Mouse (Mus musculus) lung, embryonic 14.5 days (tissue): ENCODE results near the gene Tma7. TPM values are rescaled to one million over a fixed set of nuclear protein-coding genes. Genes with fewer than 3 reads are reported as not detected.

Experiments
- ATAC-seq: fragments of 200-750 bp; cut with Nextera tagmentation; 2 replicates; pipeline ENCODE4 v1.8.0; 2017; ENCODE audit warnings: mild to moderate bottlenecking, moderate TSS enrichment, moderate library complexity; ENCODE audit not compliant: insufficient read depth
- DNase-seq: peaks from one replicate; pipeline ENCODE4 v3.0.0-alpha.2; 2015
- H3K27ac ChIP-seq: fragments of 300-500 bp; sonication (generic); 2 replicates; pipeline ENCODE4 v1.5.1; 2014; ENCODE audit warnings: low read depth, mild to moderate bottlenecking, moderate library complexity
- H3K27me3 ChIP-seq: fragments of 300-500 bp; sonication (generic); 2 replicates; pipeline ENCODE4 v1.6.1; 2014; ENCODE audit warnings: low read length, control low read depth; ENCODE audit not compliant: insufficient read depth
- H3K36me3 ChIP-seq: fragments of 300-500 bp; sonication (generic); 2 replicates; pipeline ENCODE4 v1.6.1; 2014; ENCODE audit warnings: control low read depth; ENCODE audit not compliant: insufficient read depth
- H3K4me1 ChIP-seq: fragments of 300-500 bp; sonication (generic); 2 replicates; pipeline ENCODE4 v1.6.1; 2014; ENCODE audit warnings: antibody characterized with exemption, control low read depth; ENCODE audit not compliant: insufficient read depth
- H3K4me2 ChIP-seq: fragments of 300-500 bp; sonication (generic); 2 replicates; pipeline ENCODE4 v1.6.1; 2014; ENCODE audit warnings: mild to moderate bottlenecking
- H3K4me3 ChIP-seq: fragments of 300-500 bp; sonication (generic); 2 replicates; pipeline ENCODE4 v1.5.1; 2014; ENCODE audit warnings: low read depth, low read length
- H3K9ac ChIP-seq: fragments of 300-500 bp; sonication (generic); 2 replicates; pipeline ENCODE4 v1.6.1; 2014
- H3K9me3 ChIP-seq: fragments of 300-500 bp; sonication (generic); 2 replicates; pipeline ENCODE4 v1.6.1; 2016; ENCODE audit warnings: low read depth, low read length, control low read depth
- CTCF ChIP-seq: IDR thresholded peaks from 2 replicates; pipeline ENCODE4 v1.5.1; 2016; ENCODE audit warnings: antibody characterized with exemption, low read depth
- WGBS: fragments of 180-500 bp; shearing (Covaris S2); extraction: QIAGEN DNeasy Blood & Tissue Kit; methylation state at CpG from one replicate; pipeline ENCODE4 v1.1.7; 2014; 5-methylcytosine and 5-hydroxymethylcytosine counted together
- polyA plus RNA-seq: library from polyadenylated mRNA; unstranded; fragments of >200 nt; fragmentation: Nextera tagmentation; extraction: Ambion mirVana; gene quantifications from 2 replicates; pipeline ENCODE4 v1.2.1, GENCODE M21; 2014

Tma7 gene
- polyA plus RNA-seq, 1 experiment from 2014 or later = 599 TPM

DNA sequence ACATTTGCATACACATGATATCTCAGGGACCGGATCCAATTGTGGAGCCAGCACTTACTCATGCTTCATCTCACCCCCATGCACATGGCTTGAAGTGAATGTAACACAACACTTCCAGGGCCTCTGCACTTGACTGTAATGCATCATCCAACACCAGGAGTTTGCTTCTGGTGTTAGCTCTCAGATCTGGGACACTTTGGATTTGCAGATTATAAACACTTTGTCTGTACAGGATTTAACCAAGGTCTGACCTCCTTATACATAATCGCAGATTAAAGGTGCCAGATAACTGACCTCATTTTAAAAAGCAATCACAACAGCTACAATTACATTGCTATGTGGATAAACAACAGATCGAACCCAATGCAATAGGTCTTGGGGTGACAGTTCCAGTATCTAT, 1.9 kb downstream of the Tma7 start:
- 91% methylated on average over 3 of the region's 3 CpGs for WGBS
- no peak overlapping the region for H3K4me2 ChIP-seq

DNA sequence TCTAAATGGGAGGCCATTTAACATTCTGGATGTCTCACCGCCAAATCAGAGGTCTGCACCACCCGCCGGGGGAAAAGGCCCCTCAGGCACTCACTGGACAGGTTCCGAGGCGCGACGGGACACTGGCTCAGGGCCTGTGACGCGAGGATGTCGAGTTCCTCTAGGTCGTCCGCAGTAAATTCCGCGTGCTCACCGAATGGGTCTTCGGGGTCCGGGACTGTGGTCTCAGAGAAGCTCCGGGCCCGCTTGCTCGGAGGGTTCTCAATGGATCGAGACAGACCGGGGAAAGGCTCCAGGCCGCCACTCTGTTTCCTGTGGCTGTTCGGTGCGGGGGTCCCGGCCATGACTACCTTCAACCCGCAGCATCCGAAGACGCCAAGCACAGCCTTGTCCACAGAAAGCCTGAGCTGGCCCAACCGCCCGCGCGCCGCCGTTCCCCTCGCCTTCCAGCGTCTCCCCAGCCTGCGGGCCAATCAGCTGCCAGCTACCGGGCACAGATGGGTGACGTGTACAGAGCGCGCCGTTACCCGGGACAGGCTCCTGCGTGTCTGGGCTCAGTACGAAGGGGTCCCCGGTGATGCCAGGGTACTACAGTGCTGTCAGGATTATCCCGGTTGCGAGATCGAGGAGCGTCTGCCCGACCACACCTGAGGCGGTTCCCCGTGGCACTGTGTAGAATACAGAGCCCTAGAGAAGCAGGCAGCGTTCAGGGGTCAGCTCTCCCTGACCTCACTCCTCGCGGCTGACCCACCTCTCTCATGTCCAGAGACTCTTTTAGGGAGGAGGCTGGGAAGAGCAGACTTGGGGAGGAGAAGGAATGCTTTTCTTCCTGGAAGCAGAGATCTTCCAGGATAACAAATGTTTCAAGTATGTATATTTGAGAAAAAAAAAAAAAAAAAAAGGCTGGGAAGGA, 8.5 kb downstream of the Tma7 start, which contains the start of gene Atrip:
Atrip (minus strand) TSS at position 464 of the 913 bp plus-strand sequence.
- WGBS = under 1% methylated on average over 57 of the region's 57 CpGs
- 0 out of 2 replicates have a peak, but pooled peaks cover 11% of the 10 kb centered on the region for H3K4me1 ChIP-seq
- peak within 1 kb of the TSS; percentile 94 for H3K4me2 ChIP-seq
- no peaks in the 10 kb centered on the region for H3K27me3 ChIP-seq
- TF ChIP-seq CTCF = no peak
- H3K36me3 ChIP-seq = peaks cover 34% of the 10 kb centered on the region
- H3K9me3 ChIP-seq = no peaks in the 10 kb centered on the region
- DNase-seq (peak; percentile 95), ATAC-seq (peak; percentile 100)
- H3K9ac ChIP-seq = peak within 1 kb of the TSS; percentile 89
- peak within 1 kb of the TSS; percentile 81 for H3K4me3 ChIP-seq
- H3K27ac ChIP-seq = peak within 1 kb of the TSS; percentile 65

More for the DNA sequence above, 1.9 kb downstream of the Tma7 start:
- Histone ChIP-seq H3K27me3 (no peaks in the 10 kb centered on the region), H3K4me3 (no peak overlapping the region), H3K36me3 (peaks cover 24% of the 10 kb centered on the region), H3K9me3 (no peaks in the 10 kb centered on the region), H3K27ac (no peak overlapping the region), H3K4me1 (peaks cover 11% of the 10 kb centered on the region), H3K9ac (no peak overlapping the region)
- no peak for DNase-seq
- no peak for ATAC-seq
- no peak for TF ChIP-seq CTCF

DNA sequence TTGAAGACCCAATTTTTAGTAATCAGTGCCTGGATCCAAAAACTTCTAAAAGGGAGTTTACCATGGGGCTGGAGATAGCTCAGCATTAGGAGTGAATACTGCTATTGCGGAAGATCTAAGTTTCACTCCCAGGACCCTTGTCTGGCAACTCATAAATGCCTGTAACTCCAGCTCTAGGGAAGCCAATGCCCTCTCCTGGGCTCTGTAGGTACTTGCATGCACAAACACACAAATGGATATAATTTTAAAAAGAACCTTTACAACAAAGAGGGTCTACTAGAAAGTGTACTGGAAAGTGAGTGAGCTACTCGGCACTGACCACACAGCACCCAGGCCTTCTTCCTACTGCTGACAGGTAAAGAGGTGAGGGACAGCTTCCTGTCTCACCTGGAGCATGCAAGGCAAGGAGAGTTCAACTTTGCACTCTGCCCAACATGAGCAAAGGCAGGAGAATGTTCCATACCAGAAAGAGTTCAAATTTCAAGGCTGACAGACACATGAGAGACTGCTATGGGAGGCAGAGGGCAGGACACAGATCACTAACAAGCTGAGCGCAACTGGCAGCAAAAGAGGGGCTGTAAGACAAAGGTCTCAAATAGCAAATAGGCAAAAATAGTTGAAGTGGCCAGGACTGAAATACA, 14.2 kb downstream of the Tma7 start:
- TF ChIP-seq CTCF = no peak
- no peak overlapping the region for H3K27ac ChIP-seq
- ATAC-seq (no peak), DNase-seq (no peak)
- H3K4me2 ChIP-seq = no peak overlapping the region
- WGBS = 92% methylated on average over 3 of the region's 3 CpGs
- H3K27me3 ChIP-seq = no peaks in the 10 kb centered on the region
- H3K9ac ChIP-seq = no peak overlapping the region
- peaks cover 83% of the 10 kb centered on the region for H3K36me3 ChIP-seq
- 0 out of 2 replicates have a peak, but pooled peaks cover 6% of the 10 kb centered on the region for H3K4me1 ChIP-seq
- no peak overlapping the region for H3K4me3 ChIP-seq
- H3K9me3 ChIP-seq = no peaks in the 10 kb centered on the region

DNA sequence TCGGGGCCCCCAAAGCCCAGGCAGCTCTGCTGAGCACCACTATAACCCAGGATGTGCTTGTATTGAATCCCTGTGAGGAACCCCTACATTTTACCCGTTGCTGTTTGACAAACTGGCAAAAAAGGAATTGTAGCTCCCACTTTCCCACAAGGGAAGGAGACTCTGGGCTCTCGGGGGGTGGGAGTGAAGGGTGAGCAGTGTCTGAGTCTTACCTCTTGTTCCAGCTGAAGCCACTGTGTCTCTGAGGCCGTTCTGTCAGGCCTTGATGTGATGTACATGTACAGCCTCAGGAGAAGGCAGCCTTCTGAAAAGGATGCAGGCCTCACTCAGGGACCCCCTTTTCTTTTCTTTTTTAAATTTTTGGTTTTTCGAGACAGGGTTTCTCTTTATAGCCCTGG, 21.5 kb downstream of the Tma7 start:
- TF ChIP-seq CTCF = no peak
- Histone ChIP-seq H3K4me2 (no peak overlapping the region), H3K27ac (no peak overlapping the region), H3K36me3 (peaks cover 74% of the 10 kb centered on the region), H3K9ac (no peak overlapping the region), H3K4me1 (no peaks in the 10 kb centered on the region), H3K27me3 (no peaks in the 10 kb centered on the region), H3K9me3 (no peaks in the 10 kb centered on the region), H3K4me3 (no peak overlapping the region)
- WGBS = 86% methylated on average over 5 of the region's 5 CpGs
- DNase-seq = no peak
- ATAC-seq = no peak

DNA sequence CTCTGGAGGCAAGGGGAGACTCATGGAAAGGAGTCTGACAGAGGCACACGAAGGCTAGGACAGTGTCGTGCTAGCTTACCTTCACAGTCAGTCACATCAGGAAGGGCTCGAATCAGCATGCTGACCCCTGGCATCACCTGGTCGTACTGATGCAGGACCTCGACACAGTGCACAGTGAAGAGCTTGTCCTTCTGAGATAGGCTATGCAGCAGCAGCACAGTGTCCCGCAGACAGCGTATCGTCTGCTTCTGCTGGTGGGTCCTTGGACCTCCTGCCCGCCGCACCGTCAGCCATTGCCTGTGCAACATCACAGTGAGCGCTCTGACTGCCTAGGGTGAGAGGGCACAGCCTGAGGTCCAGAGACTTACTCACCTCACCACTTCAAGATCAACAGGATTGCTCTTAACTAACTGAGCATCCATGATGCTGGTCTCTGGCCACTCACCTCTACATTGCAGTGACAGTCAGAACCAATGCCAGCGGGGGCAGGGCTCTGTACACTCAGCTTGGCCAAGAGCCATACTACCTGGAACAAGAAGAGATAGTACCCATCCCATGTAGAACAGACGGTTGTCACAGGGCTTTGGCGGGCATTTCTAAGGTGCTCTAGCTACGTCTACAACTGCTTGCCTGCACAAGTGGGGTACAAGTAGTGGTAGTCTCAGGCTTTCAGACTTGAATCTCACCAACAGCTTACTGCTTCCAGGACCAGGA, 22.0 kb downstream of the Tma7 start:
- Histone ChIP-seq H3K4me3 (no peak overlapping the region), H3K36me3 (peaks cover 68% of the 10 kb centered on the region), H3K27me3 (no peaks in the 10 kb centered on the region), H3K9ac (no peak overlapping the region), H3K9me3 (no peaks in the 10 kb centered on the region), H3K4me1 (no peaks in the 10 kb centered on the region), H3K27ac (no peak overlapping the region), H3K4me2 (no peak overlapping the region)
- TF ChIP-seq CTCF = no peak
- no peak; the same call in 1 of the 2 replicates for ATAC-seq
- 86% methylated on average over 16 of the region's 16 CpGs for WGBS
- DNase-seq = no peak

DNA sequence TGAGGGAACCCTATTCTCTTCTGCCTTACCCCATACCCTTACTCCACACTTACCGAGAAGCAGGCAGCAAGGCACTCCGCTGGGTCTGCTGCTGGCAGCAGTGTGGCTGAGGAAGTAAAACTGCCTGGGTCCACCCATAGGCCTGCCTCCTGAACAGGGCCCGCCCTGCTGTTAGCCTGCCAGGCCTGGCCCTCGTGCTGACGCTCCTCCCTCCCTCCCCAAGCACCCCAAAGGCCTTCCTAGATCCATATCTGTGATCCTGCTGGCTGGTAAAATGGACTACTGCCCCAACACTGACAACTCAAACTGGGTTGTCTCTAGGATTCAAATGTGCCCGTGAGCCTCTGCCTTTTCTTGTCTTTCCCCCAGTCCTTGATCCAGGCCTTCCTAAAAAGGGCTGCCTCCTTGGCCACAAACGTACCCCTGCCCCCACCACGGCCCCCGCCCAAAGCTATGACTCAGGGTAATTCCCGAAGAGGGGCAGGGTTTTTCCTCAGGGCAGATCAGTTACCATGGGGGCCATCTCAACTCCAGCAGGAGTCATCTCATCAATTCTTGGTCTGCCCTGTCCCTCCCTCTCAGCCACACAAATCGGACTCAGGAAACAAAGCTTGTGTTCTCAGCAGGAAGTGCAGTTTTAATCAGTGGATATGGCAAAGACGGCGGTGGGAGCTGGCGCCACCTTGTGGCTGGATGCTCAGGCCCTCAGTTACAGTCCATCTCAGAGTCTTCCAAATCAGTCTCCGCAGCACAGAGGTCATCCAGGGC, 23.1 kb downstream of the Tma7 start, which contains the start of gene Trex1:
Trex1 (minus strand) TSS at position 599 of the 768 bp plus-strand sequence.
- Histone ChIP-seq H3K27me3 (no peaks in the 10 kb centered on the region), H3K36me3 (peaks cover 58% of the 10 kb centered on the region), H3K9me3 (no peaks in the 10 kb centered on the region), H3K4me1 (0 out of 2 replicates have a peak, but pooled peaks cover 4% of the 10 kb centered on the region), H3K9ac (peak within 1 kb of the TSS; percentile 62), H3K4me3 (peak within 1 kb of the TSS; percentile 33), H3K27ac (peak within 1 kb of the TSS; percentile 89; the same call in 1 of the 2 replicates), H3K4me2 (peak within 1 kb of the TSS; percentile 66)
- peak; percentile 87 for ATAC-seq
- peak; percentile 91 for DNase-seq
- TF ChIP-seq CTCF = peak; percentile 96
- 16% methylated on average over 15 of the region's 15 CpGs for WGBS
